Mouse (Mus musculus): ENCODE data around the gene Cd300lf. TPM values are rescaled to one million over a fixed set of nuclear protein-coding genes. Genes with fewer than 3 reads are reported as not detected.

Cd300lf gene
- polyA plus RNA-seq, 1 experiment from 2014 or later: 3.4 TPM

DNA sequence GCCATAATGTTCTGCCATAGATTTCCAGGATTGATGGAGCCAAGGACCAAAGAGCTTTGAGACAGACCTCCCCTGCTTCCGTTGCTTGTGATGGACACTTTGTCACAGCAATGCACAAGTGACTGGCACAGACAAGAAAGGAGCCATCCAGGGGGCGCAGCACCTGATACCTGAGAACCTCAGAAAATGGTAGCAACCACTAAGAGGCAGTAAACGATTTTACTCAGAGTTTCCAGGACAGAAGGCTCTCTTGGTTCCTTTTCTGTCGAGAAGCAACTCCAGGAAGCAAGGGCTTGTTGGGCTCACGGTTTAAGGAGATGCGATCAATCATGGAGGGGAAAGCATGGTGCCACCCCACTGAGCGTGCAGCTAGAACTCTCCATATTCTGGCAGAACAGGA is 47.6 kb downstream of the Cd300lf start:
- Histone ChIP-seq H3K9me3 (replicated peaks; ENCODE audit: control insufficient read depth, low read length) (no peaks in the 10 kb centered on the region), H3K27me3 (ENCODE audit: control insufficient read depth, insufficient read depth, low read length) (peaks cover 7% of the 10 kb centered on the region; the same call in 1 of the 2 replicates), H3K4me3 (replicated peaks; ENCODE audit: low read length) (no peak overlapping the region), H3K4me2 (ENCODE audit: low read depth, low read length) (no peak overlapping the region), H3K4me1 (ENCODE audit: control insufficient read depth, insufficient read depth, low read length) (no peaks in the 10 kb centered on the region), H3K36me3 (ENCODE audit: control insufficient read depth, insufficient read depth, low read length) (no peaks in the 10 kb centered on the region), H3K9ac (ENCODE audit: low read length) (no peak overlapping the region), H3K27ac (ENCODE audit: low read length) (no peak overlapping the region)
- 51% methylated on average over 7 of the region's 7 CpGs for WGBS
- no peak for ATAC-seq (ENCODE audit: insufficient read depth, low FRiP score)

DNA sequence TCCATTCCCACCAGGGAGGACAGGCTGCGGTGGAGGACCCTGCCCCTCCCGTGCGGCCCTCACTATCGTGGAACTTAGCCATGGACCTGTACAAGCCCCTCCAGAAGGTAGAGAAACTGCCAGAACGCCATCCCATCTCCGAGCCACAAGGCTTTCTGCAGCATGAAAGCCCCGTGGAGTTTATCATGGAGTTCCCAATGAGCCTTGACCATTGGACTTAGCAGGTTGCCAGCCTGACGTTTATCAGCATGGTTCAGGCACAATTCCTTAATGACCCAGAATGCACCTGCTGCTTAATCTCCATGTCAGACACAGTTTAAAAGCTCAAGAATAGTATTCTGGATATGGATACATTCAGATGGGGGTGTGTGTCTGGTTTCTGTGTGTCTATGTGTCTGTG is 48.7 kb downstream of the Cd300lf start:
- H3K9me3 ChIP-seq (replicated peaks; ENCODE audit: control insufficient read depth, low read length): no peaks in the 10 kb centered on the region
- no peak overlapping the region for H3K9ac ChIP-seq (ENCODE audit: low read length)
- no peak overlapping the region for H3K27ac ChIP-seq (ENCODE audit: low read length)
- 0 out of 2 replicates have a peak, but pooled peaks cover 3% of the 10 kb centered on the region for H3K27me3 ChIP-seq (ENCODE audit: control insufficient read depth, insufficient read depth, low read length)
- H3K4me1 ChIP-seq (ENCODE audit: control insufficient read depth, insufficient read depth, low read length): no peaks in the 10 kb centered on the region
- H3K4me2 ChIP-seq (ENCODE audit: low read depth, low read length): no peak overlapping the region
- ATAC-seq (ENCODE audit: insufficient read depth, low FRiP score): no peak
- 65% methylated on average over 8 of the region's 8 CpGs for WGBS
- H3K36me3 ChIP-seq (ENCODE audit: control insufficient read depth, insufficient read depth, low read length): no peaks in the 10 kb centered on the region
- no peak overlapping the region for H3K4me3 ChIP-seq (replicated peaks; ENCODE audit: low read length)

DNA sequence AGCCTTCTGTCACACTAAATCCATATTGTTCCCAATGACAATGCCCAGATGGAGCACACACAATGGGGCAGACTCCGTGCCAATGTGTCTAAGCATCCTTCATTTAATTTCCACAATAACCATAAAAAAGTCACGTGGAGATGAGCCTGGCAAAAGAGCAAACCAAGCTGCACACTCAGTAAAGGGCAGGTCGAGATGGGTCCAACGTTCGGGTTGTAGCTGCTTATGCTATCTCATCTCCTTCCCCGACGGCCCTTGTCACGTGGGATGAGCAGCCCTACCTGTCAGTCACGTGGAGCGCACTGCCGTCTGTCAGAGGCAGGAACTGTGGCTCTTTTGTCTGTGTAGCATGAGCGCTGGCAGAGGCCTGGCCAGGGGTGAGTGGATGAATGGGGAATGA is 49.2 kb downstream of the Cd300lf start:
- Histone ChIP-seq H3K36me3 (ENCODE audit: control insufficient read depth, insufficient read depth, low read length) (no peaks in the 10 kb centered on the region), H3K27ac (ENCODE audit: low read length) (no peak overlapping the region), H3K4me1 (ENCODE audit: control insufficient read depth, insufficient read depth, low read length) (no peaks in the 10 kb centered on the region), H3K4me3 (replicated peaks; ENCODE audit: low read length) (no peak overlapping the region), H3K27me3 (ENCODE audit: control insufficient read depth, insufficient read depth, low read length) (0 out of 2 replicates have a peak, but pooled peaks cover 3% of the 10 kb centered on the region), H3K9me3 (replicated peaks; ENCODE audit: control insufficient read depth, low read length) (no peaks in the 10 kb centered on the region), H3K9ac (ENCODE audit: low read length) (no peak overlapping the region), H3K4me2 (ENCODE audit: low read depth, low read length) (no peak overlapping the region)
- 47% methylated on average over 12 of the region's 12 CpGs for WGBS
- ATAC-seq (ENCODE audit: insufficient read depth, low FRiP score): no peak

DNA sequence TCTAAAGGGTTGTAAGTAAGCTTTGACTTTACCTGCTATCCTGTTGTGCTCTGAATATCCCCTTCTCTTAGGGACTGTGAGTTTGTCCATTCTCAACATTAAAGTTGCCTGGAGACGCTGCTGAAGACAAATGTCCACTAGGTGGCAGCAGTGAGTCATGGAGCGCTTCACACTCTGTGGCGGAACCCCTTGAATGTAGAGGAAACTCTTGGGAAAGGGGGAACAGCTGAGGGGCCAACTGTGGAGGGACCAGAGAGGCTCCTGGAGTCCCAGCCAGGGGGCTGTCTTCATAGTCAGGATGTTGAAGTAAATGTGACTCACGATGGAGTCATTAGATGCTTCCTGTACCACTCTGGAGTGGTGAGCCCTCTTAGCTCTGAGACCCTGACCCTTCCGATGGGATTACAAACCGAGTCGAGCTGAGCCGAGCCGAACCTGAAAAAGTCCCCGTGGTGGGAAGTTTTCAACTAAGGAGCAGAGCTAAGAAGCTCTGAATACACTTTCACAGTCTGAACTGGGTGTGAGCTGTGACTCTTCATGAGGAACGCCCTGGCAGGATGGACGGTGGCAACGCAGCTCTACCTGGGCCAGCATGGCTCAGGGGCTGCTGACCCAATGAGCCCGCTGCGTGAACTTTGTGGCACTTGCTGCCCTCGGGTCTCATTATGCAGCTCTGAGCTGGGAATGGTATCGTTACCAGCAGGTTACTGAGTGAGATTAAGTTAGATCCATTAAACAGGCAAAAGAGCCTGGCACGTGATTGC is 50.2 kb downstream of the Cd300lf start:
- Histone ChIP-seq H3K9me3 (replicated peaks; ENCODE audit: control insufficient read depth, low read length) (no peaks in the 10 kb centered on the region), H3K9ac (ENCODE audit: low read length) (no peak overlapping the region), H3K36me3 (ENCODE audit: control insufficient read depth, insufficient read depth, low read length) (no peaks in the 10 kb centered on the region), H3K27ac (ENCODE audit: low read length) (no peak overlapping the region), H3K4me2 (ENCODE audit: low read depth, low read length) (no peak overlapping the region), H3K4me3 (replicated peaks; ENCODE audit: low read length) (no peak overlapping the region), H3K27me3 (ENCODE audit: control insufficient read depth, insufficient read depth, low read length) (0 out of 2 replicates have a peak, but pooled peaks cover 3% of the 10 kb centered on the region), H3K4me1 (ENCODE audit: control insufficient read depth, insufficient read depth, low read length) (no peaks in the 10 kb centered on the region)
- WGBS: 42% methylated on average over 18 of the region's 18 CpGs
- ATAC-seq (ENCODE audit: insufficient read depth, low FRiP score): peak; percentile 62

DNA sequence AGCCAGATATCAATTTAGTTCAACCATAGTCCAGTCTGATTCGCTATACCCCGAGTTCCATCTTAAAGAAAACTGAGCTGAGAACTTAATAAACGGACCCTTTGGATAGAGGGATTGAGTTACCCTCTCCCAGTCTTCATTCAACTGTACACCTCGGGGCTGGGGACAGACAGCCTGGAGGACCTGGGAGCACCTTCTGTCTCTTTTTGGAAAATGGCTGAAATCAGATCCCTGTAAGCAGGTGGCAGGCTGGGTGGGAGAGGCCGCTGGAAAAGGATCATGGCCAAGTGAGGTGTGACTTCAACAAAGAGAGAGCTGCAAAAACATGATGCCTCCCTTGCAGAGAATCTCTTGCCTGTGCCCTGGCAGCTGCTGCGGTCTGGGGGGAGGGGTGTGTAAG is 51.6 kb downstream of the Cd300lf start:
- WGBS: 64% methylated on average over 6 of the region's 6 CpGs
- Histone ChIP-seq H3K27me3 (ENCODE audit: control insufficient read depth, insufficient read depth, low read length) (0 out of 2 replicates have a peak, but pooled peaks cover 3% of the 10 kb centered on the region), H3K4me3 (replicated peaks; ENCODE audit: low read length) (no peak overlapping the region), H3K4me1 (ENCODE audit: control insufficient read depth, insufficient read depth, low read length) (no peaks in the 10 kb centered on the region), H3K4me2 (ENCODE audit: low read depth, low read length) (no peak overlapping the region), H3K9me3 (replicated peaks; ENCODE audit: control insufficient read depth, low read length) (no peaks in the 10 kb centered on the region), H3K36me3 (ENCODE audit: control insufficient read depth, insufficient read depth, low read length) (no peaks in the 10 kb centered on the region), H3K27ac (ENCODE audit: low read length) (no peak overlapping the region), H3K9ac (ENCODE audit: low read length) (no peak overlapping the region)
- ATAC-seq (ENCODE audit: insufficient read depth, low FRiP score): no peak

DNA sequence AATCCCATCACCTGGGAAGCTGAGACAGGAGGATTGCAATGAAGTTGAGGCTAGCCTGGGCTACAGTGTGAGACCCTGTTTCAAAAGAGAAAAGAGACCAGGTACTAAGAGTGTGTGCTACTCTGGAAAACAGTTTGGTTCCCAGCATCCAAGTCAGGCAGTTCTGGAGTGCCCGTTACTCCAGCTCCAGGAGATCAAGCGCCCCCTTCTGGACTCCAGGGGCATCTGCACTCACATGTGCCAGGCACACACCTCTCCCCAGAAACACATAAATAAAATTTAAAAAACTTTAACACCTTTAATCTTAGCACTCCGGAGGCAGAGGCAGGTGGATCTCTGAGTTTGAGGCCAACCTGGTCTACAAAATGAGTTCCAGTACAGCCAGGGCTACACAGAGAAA is 52.4 kb downstream of the Cd300lf start:
- no peak for ATAC-seq (ENCODE audit: insufficient read depth, low FRiP score)
- no peaks in the 10 kb centered on the region for H3K36me3 ChIP-seq (ENCODE audit: control insufficient read depth, insufficient read depth, low read length)
- no peaks in the 10 kb centered on the region for H3K9me3 ChIP-seq (replicated peaks; ENCODE audit: control insufficient read depth, low read length)
- no peak overlapping the region for H3K4me3 ChIP-seq (replicated peaks; ENCODE audit: low read length)
- no peak overlapping the region for H3K27ac ChIP-seq (ENCODE audit: low read length)
- no peaks in the 10 kb centered on the region for H3K4me1 ChIP-seq (ENCODE audit: control insufficient read depth, insufficient read depth, low read length)
- H3K4me2 ChIP-seq (ENCODE audit: low read depth, low read length): no peak overlapping the region
- H3K9ac ChIP-seq (ENCODE audit: low read length): no peak overlapping the region
- 55% methylated on average over 3 of the region's 3 CpGs for WGBS
- 0 out of 2 replicates have a peak, but pooled peaks cover 3% of the 10 kb centered on the region for H3K27me3 ChIP-seq (ENCODE audit: control insufficient read depth, insufficient read depth, low read length)

DNA sequence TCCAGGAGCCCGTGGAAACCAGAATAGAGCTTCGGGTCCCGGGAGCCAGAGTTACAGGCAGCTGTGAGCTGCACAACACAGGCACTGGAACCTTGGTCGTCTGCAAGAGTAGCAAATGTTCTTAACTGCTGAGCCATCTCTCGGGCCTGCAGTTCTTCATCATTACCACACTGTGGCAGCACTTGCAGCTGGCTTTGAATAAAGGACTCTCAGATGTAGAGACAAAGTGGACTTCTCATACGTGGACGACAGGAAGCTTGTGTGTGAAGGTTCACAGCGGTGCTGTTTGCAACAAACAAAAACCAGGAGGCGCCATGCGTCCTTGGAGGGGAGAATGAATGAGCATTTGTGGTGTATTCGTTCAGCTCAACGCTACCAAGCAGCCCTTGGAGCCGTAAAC is 52.9 kb downstream of the Cd300lf start:
- WGBS: 32% methylated on average over 13 of the region's 13 CpGs
- no peak for ATAC-seq (ENCODE audit: insufficient read depth, low FRiP score)
- Histone ChIP-seq H3K9me3 (replicated peaks; ENCODE audit: control insufficient read depth, low read length) (no peaks in the 10 kb centered on the region), H3K27ac (ENCODE audit: low read length) (no peak overlapping the region), H3K4me2 (ENCODE audit: low read depth, low read length) (no peak overlapping the region), H3K4me1 (ENCODE audit: control insufficient read depth, insufficient read depth, low read length) (no peaks in the 10 kb centered on the region), H3K9ac (ENCODE audit: low read length) (no peak overlapping the region), H3K27me3 (ENCODE audit: control insufficient read depth, insufficient read depth, low read length) (0 out of 2 replicates have a peak, but pooled peaks cover 3% of the 10 kb centered on the region), H3K4me3 (replicated peaks; ENCODE audit: low read length) (no peak overlapping the region), H3K36me3 (ENCODE audit: control insufficient read depth, insufficient read depth, low read length) (no peaks in the 10 kb centered on the region)

DNA sequence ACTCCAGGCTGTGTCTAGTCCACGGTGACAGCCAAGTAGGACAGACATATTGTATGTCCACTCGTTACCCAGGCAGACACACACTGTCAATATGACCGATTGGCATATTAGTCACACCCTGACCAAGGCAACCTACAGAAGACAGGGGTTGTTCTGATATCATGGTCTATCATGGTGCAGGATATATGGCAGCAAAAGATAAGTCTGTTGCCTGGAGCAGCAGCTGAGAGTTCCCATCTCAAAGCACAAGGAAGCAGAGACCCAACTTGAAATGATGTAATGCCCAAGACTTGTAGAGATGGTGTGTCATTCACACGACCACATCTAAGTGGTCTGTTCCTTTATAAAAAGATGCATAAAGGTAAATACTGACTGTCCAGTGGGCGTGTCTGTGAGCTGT is 55.1 kb downstream of the Cd300lf start:
- no peaks in the 10 kb centered on the region for H3K36me3 ChIP-seq (ENCODE audit: control insufficient read depth, insufficient read depth, low read length)
- H3K4me2 ChIP-seq (ENCODE audit: low read depth, low read length): no peak overlapping the region
- WGBS: 77% methylated on average over 5 of the region's 5 CpGs
- ATAC-seq (ENCODE audit: insufficient read depth, low FRiP score): no peak
- H3K27ac ChIP-seq (ENCODE audit: low read length): no peak overlapping the region
- no peaks in the 10 kb centered on the region for H3K9me3 ChIP-seq (replicated peaks; ENCODE audit: control insufficient read depth, low read length)
- no peaks in the 10 kb centered on the region for H3K27me3 ChIP-seq (ENCODE audit: control insufficient read depth, insufficient read depth, low read length)
- no peak overlapping the region for H3K4me3 ChIP-seq (replicated peaks; ENCODE audit: low read length)
- H3K4me1 ChIP-seq (ENCODE audit: control insufficient read depth, insufficient read depth, low read length): no peaks in the 10 kb centered on the region
- no peak overlapping the region for H3K9ac ChIP-seq (ENCODE audit: low read length)

DNA sequence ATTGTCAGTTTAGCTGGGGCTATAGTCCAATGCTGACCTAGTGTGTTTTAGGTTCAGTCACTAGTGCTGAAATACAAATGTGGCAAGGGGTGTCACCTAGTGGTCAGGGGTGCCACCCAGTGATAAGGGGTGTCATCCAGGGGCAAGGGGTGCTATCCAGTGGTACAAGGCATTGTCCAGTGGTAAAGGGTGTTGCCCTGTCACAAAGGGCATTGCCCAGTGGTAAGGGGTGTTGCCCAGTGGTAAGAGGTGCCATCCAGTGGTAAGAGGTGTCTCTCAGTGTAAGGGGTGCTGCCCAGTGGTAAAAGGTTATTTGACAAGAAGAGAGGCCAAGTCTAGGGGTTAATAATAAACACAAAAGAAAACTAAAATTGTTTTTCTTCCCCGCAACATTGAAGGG is 56.4 kb downstream of the Cd300lf start:
- H3K27ac ChIP-seq (ENCODE audit: low read length): no peak overlapping the region
- 92% methylated on average over 1 of the region's 1 CpGs for WGBS
- ATAC-seq (ENCODE audit: insufficient read depth, low FRiP score): no peak
- no peak overlapping the region for H3K4me2 ChIP-seq (ENCODE audit: low read depth, low read length)
- H3K9me3 ChIP-seq (replicated peaks; ENCODE audit: control insufficient read depth, low read length): no peaks in the 10 kb centered on the region
- no peaks in the 10 kb centered on the region for H3K4me1 ChIP-seq (ENCODE audit: control insufficient read depth, insufficient read depth, low read length)
- no peaks in the 10 kb centered on the region for H3K36me3 ChIP-seq (ENCODE audit: control insufficient read depth, insufficient read depth, low read length)
- no peak overlapping the region for H3K9ac ChIP-seq (ENCODE audit: low read length)
- no peaks in the 10 kb centered on the region for H3K27me3 ChIP-seq (ENCODE audit: control insufficient read depth, insufficient read depth, low read length)
- no peak overlapping the region for H3K4me3 ChIP-seq (replicated peaks; ENCODE audit: low read length)
